Mouse (Mus musculus): Measurements from ENCODE around the gene Mapk10. TPM values are rescaled to one million over a fixed set of nuclear protein-coding genes. Genes with fewer than 3 reads are reported as not detected.

The Mapk10 gene
- polyA plus RNA-seq, 1 experiment from 2014 or later: 0.59 TPM

GRCm38 (mm10) chr5:103072200-103072825 is 138.8 kb downstream of the Mapk10 start:
- Histone ChIP-seq H3K4me2 (ENCODE audit: low read depth, severe bottlenecking) (no peak overlapping the region), H3K9me3 (ENCODE audit: control insufficient read depth, low read length) (no peaks in the 10 kb centered on the region), H3K36me3 (ENCODE audit: control insufficient read depth, insufficient read depth, low read length) (no peaks in the 10 kb centered on the region), H3K4me1 (ENCODE audit: control insufficient read depth, insufficient read depth, low read length) (no peaks in the 10 kb centered on the region), H3K4me3 (ENCODE audit: low read depth, low read length) (no peak overlapping the region), H3K27me3 (ENCODE audit: control insufficient read depth, insufficient read depth, low read length) (no peaks in the 10 kb centered on the region), H3K27ac (replicated peaks; ENCODE audit: low read depth, low read length) (no peak overlapping the region), H3K9ac (ENCODE audit: low read length) (no peak overlapping the region)
- WGBS: 83% methylated on average over 6 of the region's 6 CpGs
- ATAC-seq (ENCODE audit: insufficient number of reproducible peaks, low FRiP score, low TSS enrichment, low read depth) (no peak), DNase-seq (ENCODE audit: low spot score) (no peak)

- no peaks in the 10 kb centered on the region for H3K9me3 ChIP-seq (ENCODE audit: control insufficient read depth, low read length)
- H3K4me1 ChIP-seq (ENCODE audit: control insufficient read depth, insufficient read depth, low read length): no peaks in the 10 kb centered on the region
- H3K27me3 ChIP-seq (ENCODE audit: control insufficient read depth, insufficient read depth, low read length): no peaks in the 10 kb centered on the region
- no peak for DNase-seq (ENCODE audit: low spot score)
- ATAC-seq (ENCODE audit: insufficient number of reproducible peaks, low FRiP score, low TSS enrichment, low read depth): no peak
- H3K27ac ChIP-seq (replicated peaks; ENCODE audit: low read depth, low read length): no peak overlapping the region
- no peak overlapping the region for H3K4me3 ChIP-seq (ENCODE audit: low read depth, low read length)
- no peak overlapping the region for H3K9ac ChIP-seq (ENCODE audit: low read length)
- 92% methylated on average over 17 of the region's 17 CpGs for WGBS
- no peak overlapping the region for H3K4me2 ChIP-seq (ENCODE audit: low read depth, severe bottlenecking)
- H3K36me3 ChIP-seq (ENCODE audit: control insufficient read depth, insufficient read depth, low read length): no peaks in the 10 kb centered on the region
Observed at GRCm38 (mm10) chr5:103071006-103071612, 140.0 kb downstream of the Mapk10 start.

GRCm38 (mm10) chr5:103050319-103050916 is 160.7 kb downstream of the Mapk10 start:
- Histone ChIP-seq H3K4me3 (ENCODE audit: low read depth, low read length) (no peak overlapping the region), H3K9ac (ENCODE audit: low read length) (no peak overlapping the region), H3K27me3 (ENCODE audit: control insufficient read depth, insufficient read depth, low read length) (no peaks in the 10 kb centered on the region), H3K27ac (replicated peaks; ENCODE audit: low read depth, low read length) (no peak overlapping the region), H3K4me1 (ENCODE audit: control insufficient read depth, insufficient read depth, low read length) (no peaks in the 10 kb centered on the region), H3K9me3 (ENCODE audit: control insufficient read depth, low read length) (no peaks in the 10 kb centered on the region), H3K36me3 (ENCODE audit: control insufficient read depth, insufficient read depth, low read length) (no peaks in the 10 kb centered on the region), H3K4me2 (ENCODE audit: low read depth, severe bottlenecking) (no peak overlapping the region)
- 69% methylated on average over 8 of the region's 8 CpGs for WGBS
- DNase-seq (ENCODE audit: low spot score) (no peak), ATAC-seq (ENCODE audit: insufficient number of reproducible peaks, low FRiP score, low TSS enrichment, low read depth) (no peak)

- H3K9me3 ChIP-seq (ENCODE audit: control insufficient read depth, low read length): no peaks in the 10 kb centered on the region
- no peak overlapping the region for H3K27ac ChIP-seq (replicated peaks; ENCODE audit: low read depth, low read length)
- DNase-seq (ENCODE audit: low spot score): no peak
- H3K9ac ChIP-seq (ENCODE audit: low read length): no peak overlapping the region
- H3K4me3 ChIP-seq (ENCODE audit: low read depth, low read length): no peak overlapping the region
- no peak for ATAC-seq (ENCODE audit: insufficient number of reproducible peaks, low FRiP score, low TSS enrichment, low read depth)
- WGBS: 84% methylated on average over 4 of the region's 4 CpGs
- H3K27me3 ChIP-seq (ENCODE audit: control insufficient read depth, insufficient read depth, low read length): no peaks in the 10 kb centered on the region
- H3K36me3 ChIP-seq (ENCODE audit: control insufficient read depth, insufficient read depth, low read length): no peaks in the 10 kb centered on the region
- no peaks in the 10 kb centered on the region for H3K4me1 ChIP-seq (ENCODE audit: control insufficient read depth, insufficient read depth, low read length)
- no peak overlapping the region for H3K4me2 ChIP-seq (ENCODE audit: low read depth, severe bottlenecking)
Observed at GRCm38 (mm10) chr5:103048011-103048410, 163.1 kb downstream of the Mapk10 start.

GRCm38 (mm10) chr5:103037752-103038151 is 173.4 kb downstream of the Mapk10 start:
- Histone ChIP-seq H3K27me3 (ENCODE audit: control insufficient read depth, insufficient read depth, low read length) (no peaks in the 10 kb centered on the region), H3K27ac (replicated peaks; ENCODE audit: low read depth, low read length) (no peak overlapping the region), H3K36me3 (ENCODE audit: control insufficient read depth, insufficient read depth, low read length) (no peaks in the 10 kb centered on the region), H3K4me3 (ENCODE audit: low read depth, low read length) (no peak overlapping the region), H3K4me1 (ENCODE audit: control insufficient read depth, insufficient read depth, low read length) (no peaks in the 10 kb centered on the region), H3K9ac (ENCODE audit: low read length) (no peak overlapping the region), H3K4me2 (ENCODE audit: low read depth, severe bottlenecking) (no peak overlapping the region), H3K9me3 (ENCODE audit: control insufficient read depth, low read length) (no peaks in the 10 kb centered on the region)
- 93% methylated on average over 3 of the region's 3 CpGs for WGBS
- DNase-seq (ENCODE audit: low spot score) (no peak), ATAC-seq (ENCODE audit: insufficient number of reproducible peaks, low FRiP score, low TSS enrichment, low read depth) (no peak)

GRCm38 (mm10) chr5:103028940-103029621 is 182.1 kb downstream of the Mapk10 start:
- H3K9me3 ChIP-seq (ENCODE audit: control insufficient read depth, low read length): no peaks in the 10 kb centered on the region
- DNase-seq (ENCODE audit: low spot score): peak; percentile 24
- H3K9ac ChIP-seq (ENCODE audit: low read length): no peak overlapping the region
- ATAC-seq (ENCODE audit: insufficient number of reproducible peaks, low FRiP score, low TSS enrichment, low read depth): no peak
- no peaks in the 10 kb centered on the region for H3K36me3 ChIP-seq (ENCODE audit: control insufficient read depth, insufficient read depth, low read length)
- H3K27ac ChIP-seq (replicated peaks; ENCODE audit: low read depth, low read length): no peak overlapping the region
- 50% methylated on average over 13 of the region's 13 CpGs for WGBS
- no peak overlapping the region for H3K4me3 ChIP-seq (ENCODE audit: low read depth, low read length)
- H3K4me1 ChIP-seq (ENCODE audit: control insufficient read depth, insufficient read depth, low read length): 0 out of 2 replicates have a peak, but pooled peaks cover 4% of the 10 kb centered on the region
- no peaks in the 10 kb centered on the region for H3K27me3 ChIP-seq (ENCODE audit: control insufficient read depth, insufficient read depth, low read length)
- no peak overlapping the region for H3K4me2 ChIP-seq (ENCODE audit: low read depth, severe bottlenecking)

GRCm38 (mm10) chr5:103022504-103023172 is 188.5 kb downstream of the Mapk10 start:
- Histone ChIP-seq H3K4me2 (ENCODE audit: low read depth, severe bottlenecking) (no peak overlapping the region), H3K9ac (ENCODE audit: low read length) (no peak overlapping the region), H3K27me3 (ENCODE audit: control insufficient read depth, insufficient read depth, low read length) (no peaks in the 10 kb centered on the region), H3K9me3 (ENCODE audit: control insufficient read depth, low read length) (no peaks in the 10 kb centered on the region), H3K36me3 (ENCODE audit: control insufficient read depth, insufficient read depth, low read length) (no peaks in the 10 kb centered on the region), H3K27ac (replicated peaks; ENCODE audit: low read depth, low read length) (no peak overlapping the region), H3K4me1 (ENCODE audit: control insufficient read depth, insufficient read depth, low read length) (no peaks in the 10 kb centered on the region), H3K4me3 (ENCODE audit: low read depth, low read length) (no peak overlapping the region)
- no peak for ATAC-seq (ENCODE audit: insufficient number of reproducible peaks, low FRiP score, low TSS enrichment, low read depth)
- no peak for DNase-seq (ENCODE audit: low spot score)
- WGBS: 77% methylated on average over 7 of the region's 7 CpGs

- Histone ChIP-seq H3K36me3 (ENCODE audit: control insufficient read depth, insufficient read depth, low read length) (no peaks in the 10 kb centered on the region), H3K9me3 (ENCODE audit: control insufficient read depth, low read length) (no peaks in the 10 kb centered on the region), H3K4me2 (ENCODE audit: low read depth, severe bottlenecking) (no peak overlapping the region), H3K27ac (replicated peaks; ENCODE audit: low read depth, low read length) (no peak overlapping the region), H3K4me1 (ENCODE audit: control insufficient read depth, insufficient read depth, low read length) (no peaks in the 10 kb centered on the region), H3K4me3 (ENCODE audit: low read depth, low read length) (no peak overlapping the region), H3K9ac (ENCODE audit: low read length) (no peak overlapping the region), H3K27me3 (ENCODE audit: control insufficient read depth, insufficient read depth, low read length) (no peaks in the 10 kb centered on the region)
- no peak for DNase-seq (ENCODE audit: low spot score)
- WGBS: 83% methylated on average over 8 of the region's 8 CpGs
- ATAC-seq (ENCODE audit: insufficient number of reproducible peaks, low FRiP score, low TSS enrichment, low read depth): no peak
Observed at GRCm38 (mm10) chr5:103021479-103021878, 189.7 kb downstream of the Mapk10 start.

Data from limb, embryonic 11.5 days (tissue).